Mouse (Mus musculus): ENCODE measurements around the gene Nup155.

The Nup155 gene

DNA sequence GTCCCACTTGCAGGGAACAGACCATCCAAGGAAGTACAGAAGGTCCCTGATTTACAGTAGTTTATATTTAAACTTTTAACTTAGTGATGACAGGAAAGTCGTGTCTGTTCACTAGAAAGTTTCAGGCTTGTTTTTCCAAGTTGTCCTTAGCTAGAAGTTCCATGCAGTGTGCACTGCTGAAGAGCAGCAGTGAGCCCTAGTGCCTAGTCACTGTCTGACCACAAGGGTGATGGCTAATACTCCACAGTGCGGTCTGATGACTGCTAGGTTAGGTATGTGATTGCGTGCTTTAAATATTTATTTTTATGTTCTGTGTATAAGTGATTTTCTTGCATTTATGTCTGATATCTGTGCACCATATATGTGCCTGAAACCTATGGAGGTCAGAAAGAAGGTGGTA is 81.4 kb downstream of the Nup155 start:
- DNase-seq (ENCODE audit: low read depth), result no peak

DNA sequence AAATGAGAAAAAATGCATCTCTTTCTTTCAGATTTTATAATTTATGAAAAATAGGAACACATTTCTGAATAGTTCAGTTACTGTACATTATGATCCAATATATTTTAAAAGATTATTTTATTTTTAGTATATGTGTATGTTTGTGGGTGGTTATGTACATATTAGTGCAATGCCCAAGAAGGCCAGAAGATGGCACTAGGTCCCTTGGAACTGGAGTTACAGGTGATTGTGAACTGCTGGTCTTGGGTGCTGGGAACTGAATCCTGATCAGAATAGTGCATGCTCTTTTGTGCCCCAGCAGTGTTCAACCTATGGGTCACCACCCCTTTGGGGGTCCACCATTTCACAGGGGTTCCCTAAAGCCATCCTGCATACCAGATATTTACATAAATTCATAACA is 91.2 kb downstream of the Nup155 start:
- no peak for DNase-seq (ENCODE audit: low read depth)

DNA sequence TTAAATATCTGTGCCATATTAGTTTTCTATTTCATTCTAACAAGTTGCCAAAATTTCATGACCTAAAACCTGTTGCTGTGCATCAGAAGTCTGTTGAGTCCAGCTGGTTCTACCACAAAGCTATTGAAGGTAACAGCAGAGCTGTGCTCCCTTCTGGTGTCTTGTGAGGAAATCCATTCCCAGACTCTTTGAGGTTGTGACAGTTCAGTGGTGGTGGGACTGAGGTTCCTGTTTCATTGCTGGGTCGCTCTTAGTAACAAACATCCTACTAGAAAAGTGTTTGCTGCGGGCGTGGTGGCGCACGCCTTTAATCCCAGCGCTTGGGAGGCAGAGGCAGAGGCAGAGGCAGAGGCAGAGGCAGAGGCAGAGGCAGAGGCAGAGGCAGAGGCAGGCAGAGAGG is 99.3 kb downstream of the Nup155 start:
- no peak for DNase-seq (ENCODE audit: low read depth)
